Mouse (Mus musculus) cerebellum, adult 11 months (tissue): ENCODE data around the gene Rrp9.

Source experiments
- DNase-seq: peaks from one replicate; pipeline ENCODE4 v3.0.0; 2022

The Rrp9 gene

GRCm38 (mm10) chr9:106534975-106535374 lies 59.2 kb downstream of the Rrp9 start:
- DNase-seq, result no peak
